Mouse (Mus musculus): Measurements from ENCODE around the gene Thtpa.

GRCm38 (mm10) chr14:55061845-55062244 is 32.7 kb upstream of the Thtpa start:
- TF ChIP-seq CTCF (IDR thresholded peaks at IDR 0.05; ENCODE audit: control insufficient read depth, insufficient read depth, insufficient replicate concordance, low read depth, low read length) (no peak), POLR2A (IDR thresholded peaks at IDR 0.05; ENCODE audit: control insufficient read depth, low read depth, low read length) (no peak)

Data from testis, adult 2 months (tissue).